Mouse (Mus musculus) lung, adult 10 weeks (tissue): ENCODE results near the gene Rps12. TPM values are rescaled to one million over a fixed set of nuclear protein-coding genes. Genes with fewer than 3 reads are reported as not detected.

Experiments used
- polyA plus RNA-seq: library from polyadenylated mRNA; stranded (reverse); fragments of 350-450 nt; fragmentation: Illumina TruSeq; extraction: RNeasy Lipid Tissue Mini Kit (QIAGEN cat#74804); gene quantifications from one replicate; pipeline ENCODE4 v1.2.3, GENCODE M21; 2014; ENCODE audit warnings: low read depth, low replicate concordance; ENCODE audit not compliant: insufficient read depth

Gene Rps12
- 3,182 TPM for polyA plus RNA-seq

DNA sequence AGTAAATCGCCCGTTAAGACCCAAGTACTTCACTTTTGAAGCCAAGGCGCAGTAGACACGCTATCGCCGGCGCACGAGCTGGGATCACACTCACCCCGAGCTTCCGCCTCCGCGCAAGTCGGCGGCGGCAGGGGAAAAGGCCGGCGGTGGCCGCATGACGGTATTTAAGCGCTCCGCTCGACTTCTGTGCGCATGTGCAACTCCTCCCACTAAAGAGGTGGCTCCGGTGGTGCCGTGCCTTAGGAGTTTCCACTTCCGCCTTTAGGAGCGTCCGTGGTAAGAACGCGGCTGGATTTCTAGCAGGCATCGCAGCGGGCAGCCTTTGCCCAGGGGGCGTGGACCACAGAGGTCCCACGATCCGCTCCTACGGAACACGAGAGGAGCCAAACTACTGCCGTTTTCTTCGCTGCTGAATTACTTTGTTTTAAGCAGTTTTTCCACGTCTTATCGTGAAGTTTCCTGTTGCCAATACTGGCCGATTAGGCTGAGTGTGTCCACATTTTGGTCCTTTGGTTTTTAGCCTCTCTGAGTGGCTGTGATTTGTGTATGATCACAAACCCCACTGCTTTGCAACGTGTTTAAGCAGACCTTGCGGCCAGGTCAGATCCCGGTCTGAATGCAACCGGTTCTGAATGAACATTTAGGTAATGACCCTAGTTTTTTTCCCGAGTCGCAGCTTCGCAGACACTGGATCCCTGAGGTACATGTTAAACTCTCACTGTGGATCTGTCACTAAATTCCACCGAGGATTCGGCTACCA lies at the start of gene Rps12:
TSS of gene Rps12 (minus strand) at position 214 of the 760 bp plus-strand sequence.

GRCm38 (mm10) chr10:23796551-23797503 lies 9.8 kb upstream of the Rps12 start, which contains the start of gene Slc18b1:
TSS of gene Slc18b1 (plus strand) at chr10:23796986.

Other genes starting within 250 kb of the Rps12 start
- 7.5 TPM for gene Slc18b1, start 9.7 kb upstream of the Rps12 start, polyA plus RNA-seq
- gene Vnn3, start 64.2 kb upstream of the Rps12 start, polyA plus RNA-seq = 6.3 TPM
- gene Vnn1, start 107.4 kb upstream of the Rps12 start, polyA plus RNA-seq = 8.9 TPM
- not detected for gene Taar1, start 133.1 kb upstream of the Rps12 start, polyA plus RNA-seq
- gene Taar2, start 151.3 kb upstream of the Rps12 start, polyA plus RNA-seq = 0.24 TPM
- not detected for gene Taar3, start 162.3 kb upstream of the Rps12 start, polyA plus RNA-seq
- not detected for gene Taar4, start 173.2 kb upstream of the Rps12 start, polyA plus RNA-seq
- not detected for gene Taar5, start 183.4 kb upstream of the Rps12 start, polyA plus RNA-seq
- not detected for gene Taar6, start 198.4 kb upstream of the Rps12 start, polyA plus RNA-seq
- not detected for gene Taar7a, start 206.2 kb upstream of the Rps12 start, polyA plus RNA-seq
- gene Taar7b, start 212.7 kb upstream of the Rps12 start, polyA plus RNA-seq = not detected
- gene Taar7d, start 239.9 kb upstream of the Rps12 start, polyA plus RNA-seq = not detected